ENCODE assay signal across 13 mouse cellular contexts in the genomic region with DNA sequence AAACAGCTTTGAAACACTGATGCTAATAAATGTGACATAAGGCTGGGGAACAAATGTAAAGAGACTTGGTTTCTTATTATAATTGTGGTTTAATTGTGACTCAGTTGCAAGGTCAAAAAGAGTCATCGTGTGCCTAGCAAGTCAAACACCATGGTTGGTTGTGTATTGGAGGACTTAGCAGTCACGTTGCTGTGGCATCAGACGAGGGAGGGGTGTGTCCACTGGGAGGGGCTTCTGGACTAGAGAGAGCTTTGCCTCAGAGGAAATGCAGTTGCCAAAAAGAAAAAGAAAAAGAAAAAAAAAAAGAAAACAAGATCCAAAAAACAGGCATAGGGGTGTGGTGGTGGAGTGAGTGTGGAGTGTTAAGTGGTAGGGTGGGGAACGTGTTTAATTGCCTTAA.
"Had no signal": no experiment of that assay in that cellular context is flagged by ENCODE, and none has a peak within 500 bp of the region (broad histone marks: within the 10 kb centered on the region; RNA-seq: fewer than 3 reads in every experiment).

No protein-coding gene starts in this region.

- H3K27ac ChIP-seq: layer of hippocampus, adult 2 months; limb, embryonic 12.5 days; liver, embryonic 13.5 days; midbrain, embryonic 13.5 days; neural tube, embryonic 15.5 days; stomach, postnatal 0 days had no signal

- H3K4me2 ChIP-seq: liver, embryonic 13.5 days; midbrain, embryonic 13.5 days; neural tube, embryonic 15.5 days had no signal

- H3K4me3 ChIP-seq: layer of hippocampus, adult 2 months; limb, embryonic 12.5 days; liver, embryonic 13.5 days; midbrain, embryonic 13.5 days; neural tube, embryonic 15.5 days had no signal

- H3K27me3 ChIP-seq: limb, embryonic 12.5 days had no signal

- H3K9me3 ChIP-seq: limb, embryonic 12.5 days; liver, embryonic 13.5 days; midbrain, embryonic 13.5 days; neural tube, embryonic 15.5 days had no signal

- DNase-seq: kidney, postnatal 10 days; kidney, postnatal 4 days; liver; liver, embryonic 13.5 days; liver, postnatal 0 days; right cerebral cortex, adult 18-20 months; right cerebral cortex, postnatal 25 days; thymus, postnatal 4 days had no signal

- H3K36me3 ChIP-seq: limb, embryonic 12.5 days; liver, embryonic 13.5 days; midbrain, embryonic 13.5 days; neural tube, embryonic 15.5 days had no signal

- H3K9ac ChIP-seq: limb, embryonic 12.5 days; liver, embryonic 13.5 days; liver, postnatal 0 days; midbrain, embryonic 13.5 days; neural tube, embryonic 15.5 days had no signal

- ATAC-seq: liver, postnatal 0 days; midbrain, embryonic 13.5 days had no signal
